Mouse (Mus musculus) limb, embryonic 11.5 days (tissue): ENCODE results near the gene Cry2. TPM values are rescaled to one million over a fixed set of nuclear protein-coding genes. Genes with fewer than 3 reads are reported as not detected.
A peak's percentile ranks its signal among the peaks of the same experiment; 100 is the strongest.

ENCODE experiments used
- ATAC-seq: fragments of 200-750 bp; cut with Nextera tagmentation; 2 replicates; pipeline ENCODE4 v1.8.0; 2017; ENCODE audit warnings: low read depth; ENCODE audit not compliant: insufficient number of reproducible peaks, low FRiP score, low TSS enrichment
- DNase-seq: peaks from one replicate; pipeline ENCODE4 v3.0.0-alpha.2; 2015; ENCODE audit warnings: low spot score
- H3K27ac ChIP-seq: fragments of 300-500 bp; sonication (generic); replicated peaks from 2 replicates; pipeline ENCODE4 v1.5.1; 2014; ENCODE audit warnings: low read depth, mild to moderate bottlenecking, low read length
- H3K27me3 ChIP-seq: fragments of 300-500 bp; sonication (generic); 2 replicates; pipeline ENCODE4 v1.6.1; 2014; ENCODE audit warnings: mild to moderate bottlenecking, low read length, mixed read lengths; ENCODE audit not compliant: control insufficient read depth, insufficient read depth
- H3K36me3 ChIP-seq: fragments of 300-500 bp; sonication (generic); 2 replicates; pipeline ENCODE4 v1.6.1; 2014; ENCODE audit warnings: mild to moderate bottlenecking, low read length, moderate library complexity, mixed read lengths; ENCODE audit not compliant: control insufficient read depth, insufficient read depth
- H3K4me1 ChIP-seq: fragments of 300-500 bp; sonication (generic); 2 replicates; pipeline ENCODE4 v1.6.1; 2014; ENCODE audit warnings: low read length, mixed read lengths; ENCODE audit not compliant: control insufficient read depth, insufficient read depth
- H3K4me2 ChIP-seq: fragments of 300-500 bp; sonication (generic); 2 replicates; pipeline ENCODE4 v1.6.1; 2014; ENCODE audit warnings: low read depth, mild to moderate bottlenecking, moderate library complexity; ENCODE audit not compliant: severe bottlenecking
- H3K4me3 ChIP-seq: fragments of 300-500 bp; sonication (generic); 2 replicates; pipeline ENCODE4 v1.5.1; 2014; ENCODE audit warnings: low read depth, low read length
- H3K9ac ChIP-seq: fragments of 300-500 bp; sonication (generic); 2 replicates; pipeline ENCODE4 v1.6.1; 2014; ENCODE audit warnings: mild to moderate bottlenecking, low read length
- H3K9me3 ChIP-seq: fragments of 300-500 bp; sonication (generic); 2 replicates; pipeline ENCODE4 v1.6.1; 2016; ENCODE audit warnings: low read length; ENCODE audit not compliant: control insufficient read depth
- WGBS: fragments of 180-500 bp; shearing (Covaris S2); extraction: QIAGEN DNeasy Blood & Tissue Kit; methylation state at CpG from one replicate; pipeline ENCODE4 v1.1.7; 2014; 5-methylcytosine and 5-hydroxymethylcytosine counted together
- polyA plus RNA-seq: library from polyadenylated mRNA; unstranded; fragments of >200 nt; fragmentation: Nextera tagmentation; extraction: Ambion mirVana; gene quantifications from 2 replicates; pipeline ENCODE4 v1.2.1, GENCODE M21; 2014

The Cry2 gene
- polyA plus RNA-seq, 1 experiment from 2014 or later = 18.0 TPM

GRCm38 (mm10) chr2:92431611-92432179 is 2.1 kb downstream of the Cry2 start:
- no peaks in the 10 kb centered on the region; the same call in 1 of the 2 replicates for H3K36me3 ChIP-seq
- no peak overlapping the region for H3K4me3 ChIP-seq
- H3K27ac ChIP-seq = no peak overlapping the region
- no peaks in the 10 kb centered on the region for H3K9me3 ChIP-seq
- H3K4me1 ChIP-seq = peaks cover 19% of the 10 kb centered on the region
- no peak for ATAC-seq
- H3K4me2 ChIP-seq = peak overlapping the region; percentile 27; the same call in 1 of the 2 replicates
- DNase-seq = no peak
- WGBS = 42% methylated on average over 11 of the region's 11 CpGs
- H3K9ac ChIP-seq = no peak overlapping the region
- H3K27me3 ChIP-seq = peaks cover 2% of the 10 kb centered on the region; the same call in 1 of the 2 replicates

GRCm38 (mm10) chr2:92430723-92431541 is 2.9 kb downstream of the Cry2 start:
- Histone ChIP-seq H3K9me3 (no peaks in the 10 kb centered on the region), H3K9ac (no peak overlapping the region), H3K4me2 (peak overlapping the region; percentile 27; the same call in 1 of the 2 replicates), H3K4me1 (peaks cover 19% of the 10 kb centered on the region), H3K27ac (no peak overlapping the region), H3K36me3 (no peaks in the 10 kb centered on the region; the same call in 1 of the 2 replicates), H3K4me3 (no peak overlapping the region), H3K27me3 (peaks cover 2% of the 10 kb centered on the region; the same call in 1 of the 2 replicates)
- WGBS = 75% methylated on average over 21 of the region's 21 CpGs
- ATAC-seq (no peak), DNase-seq (no peak)

- Histone ChIP-seq H3K9ac (no peak overlapping the region), H3K4me3 (no peak overlapping the region), H3K27ac (no peak overlapping the region), H3K4me2 (no peak overlapping the region), H3K36me3 (no peaks in the 10 kb centered on the region; the same call in 1 of the 2 replicates), H3K4me1 (peaks cover 19% of the 10 kb centered on the region), H3K9me3 (no peaks in the 10 kb centered on the region), H3K27me3 (no peaks in the 10 kb centered on the region; the same call in 1 of the 2 replicates)
- ATAC-seq (no peak), DNase-seq (no peak)
- 87% methylated on average over 2 of the region's 2 CpGs for WGBS
Observed at GRCm38 (mm10) chr2:92430089-92430488, 3.8 kb downstream of the Cry2 start.

- ATAC-seq = peak; percentile 48; the same call in 1 of the 2 replicates
Observed at GRCm38 (mm10) chr2:92427882-92428281, 6.0 kb downstream of the Cry2 start.

GRCm38 (mm10) chr2:92426426-92426825 is 7.4 kb downstream of the Cry2 start:
- Histone ChIP-seq H3K4me2 (no peak overlapping the region), H3K9ac (no peak overlapping the region), H3K4me1 (peaks cover 4% of the 10 kb centered on the region), H3K27ac (no peak overlapping the region), H3K27me3 (no peaks in the 10 kb centered on the region), H3K36me3 (no peaks in the 10 kb centered on the region; the same call in 1 of the 2 replicates), H3K4me3 (no peak overlapping the region), H3K9me3 (no peaks in the 10 kb centered on the region)
- 84% methylated on average over 3 of the region's 3 CpGs for WGBS
- ATAC-seq (no peak), DNase-seq (no peak)

More at GRCm38 (mm10) chr2:92427882-92428281, 6.0 kb downstream of the Cry2 start:
- H3K36me3 ChIP-seq = no peaks in the 10 kb centered on the region; the same call in 1 of the 2 replicates
- H3K4me2 ChIP-seq = no peak overlapping the region
- no peak overlapping the region for H3K27ac ChIP-seq
- H3K27me3 ChIP-seq = no peaks in the 10 kb centered on the region
- peaks cover 17% of the 10 kb centered on the region for H3K4me1 ChIP-seq
- no peak overlapping the region for H3K4me3 ChIP-seq
- no peak overlapping the region for H3K9ac ChIP-seq
- no peaks in the 10 kb centered on the region for H3K9me3 ChIP-seq
- 72% methylated on average over 6 of the region's 6 CpGs for WGBS
- no peak for DNase-seq

GRCm38 (mm10) chr2:92425366-92425765 is 8.5 kb downstream of the Cry2 start:
- no peak for DNase-seq
- ATAC-seq = no peak
- no peaks in the 10 kb centered on the region for H3K9me3 ChIP-seq
- no peak overlapping the region for H3K27ac ChIP-seq
- no peak overlapping the region for H3K9ac ChIP-seq
- H3K4me1 ChIP-seq = no peaks in the 10 kb centered on the region
- H3K36me3 ChIP-seq = no peaks in the 10 kb centered on the region; the same call in 1 of the 2 replicates
- 95% methylated on average over 4 of the region's 4 CpGs for WGBS
- H3K27me3 ChIP-seq = no peaks in the 10 kb centered on the region
- H3K4me2 ChIP-seq = no peak overlapping the region
- H3K4me3 ChIP-seq = no peak overlapping the region

GRCm38 (mm10) chr2:92424462-92425308 is 9.2 kb downstream of the Cry2 start:
- ATAC-seq (0 out of 2 replicates have a peak, but pooled peaks have one; percentile 23), DNase-seq (no peak)
- 87% methylated on average over 9 of the region's 9 CpGs for WGBS
- Histone ChIP-seq H3K36me3 (no peaks in the 10 kb centered on the region; the same call in 1 of the 2 replicates), H3K4me3 (no peak overlapping the region), H3K27me3 (no peaks in the 10 kb centered on the region), H3K4me1 (no peaks in the 10 kb centered on the region), H3K4me2 (no peak overlapping the region), H3K9me3 (no peaks in the 10 kb centered on the region), H3K27ac (peak overlapping the region; percentile 52; the same call in 1 of the 2 replicates), H3K9ac (no peak overlapping the region)
